Mouse (Mus musculus): Measurements from ENCODE around the gene Dynll2.

- TF ChIP-seq TAL1 (conservative IDR thresholded peaks at IDR 0.05; ENCODE audit: low read depth, low read length), result no peak
- TF ChIP-seq GATA1 (IDR thresholded peaks at IDR 0.05; ENCODE audit: borderline replicate concordance, low read length), result no peak
Measured at GRCm38 (mm10) chr11:88030836-88031235, 43.5 kb upstream of the Dynll2 start.

Measured in G1E (cell line).